Mouse (Mus musculus) kidney, postnatal 0 days (tissue): ENCODE results near the gene Tbx2. TPM values are rescaled to one million over a fixed set of nuclear protein-coding genes. Genes with fewer than 3 reads are reported as not detected.

Source experiments
- ATAC-seq: fragments of 200-750 bp; cut with Nextera tagmentation; replicated peaks from 2 replicates; pipeline ENCODE4 v1.8.0; 2017; ENCODE audit warnings: low read depth, moderate number of reproducible peaks, moderate TSS enrichment, moderate library complexity; ENCODE audit not compliant: low FRiP score
- DNase-seq: peaks from one replicate; pipeline ENCODE4 v3.0.0-alpha.2; 2016; ENCODE audit warnings: low spot score
- H3K27ac ChIP-seq: fragments of 300-500 bp; sonication (generic); 2 replicates; pipeline ENCODE4 v1.5.1; 2014; ENCODE audit warnings: mild to moderate bottlenecking
- H3K27me3 ChIP-seq: fragments of 300-500 bp; sonication (generic); 2 replicates; pipeline ENCODE4 v1.6.1; 2014; ENCODE audit warnings: low read length, mixed read lengths; ENCODE audit not compliant: insufficient read depth
- H3K36me3 ChIP-seq: fragments of 300-500 bp; sonication (generic); 2 replicates; pipeline ENCODE4 v1.6.1; 2014; ENCODE audit warnings: low read length, mixed read lengths; ENCODE audit not compliant: insufficient read depth
- H3K4me1 ChIP-seq: fragments of 300-500 bp; sonication (generic); replicated peaks from 2 replicates; pipeline ENCODE4 v1.6.1; 2014; ENCODE audit warnings: antibody characterized with exemption, low read length, mixed read lengths; ENCODE audit not compliant: insufficient read depth
- H3K4me2 ChIP-seq: fragments of 300-500 bp; sonication (generic); 2 replicates; pipeline ENCODE4 v1.6.1; 2014; ENCODE audit warnings: mild to moderate bottlenecking, low read length, moderate library complexity, mixed read lengths
- H3K4me3 ChIP-seq: fragments of 300-500 bp; sonication (generic); replicated peaks from 2 replicates; pipeline ENCODE4 v1.5.1; 2014; ENCODE audit warnings: low read depth, low read length
- H3K9ac ChIP-seq: fragments of 300-500 bp; sonication (generic); 2 replicates; pipeline ENCODE4 v1.6.1; 2014; ENCODE audit warnings: low read depth, low read length
- H3K9me3 ChIP-seq: fragments of 300-500 bp; sonication (generic); replicated peaks from 2 replicates; pipeline ENCODE4 v1.6.1; 2016; ENCODE audit warnings: low read length, inconsistent platforms, mixed read lengths
- CTCF ChIP-seq: IDR thresholded peaks from 2 replicates; pipeline ENCODE4 v1.5.1; 2016; ENCODE audit warnings: antibody characterized with exemption, low read depth, mild to moderate bottlenecking, moderate library complexity
- WGBS: fragments of 180-500 bp; shearing (Covaris S2); extraction: QIAGEN DNeasy Blood & Tissue Kit; methylation state at CpG from one replicate; pipeline ENCODE4 v1.1.7; 2014; 5-methylcytosine and 5-hydroxymethylcytosine counted together
- polyA plus RNA-seq: library from polyadenylated mRNA; unstranded; fragments of >200 nt; fragmentation: Nextera tagmentation; extraction: Ambion mirVana; gene quantifications from 2 replicates; pipeline ENCODE4 v1.2.1, GENCODE M21; 2015

Tbx2 gene
- polyA plus RNA-seq, 1 experiment from 2014 or later = 22.5 TPM

DNA sequence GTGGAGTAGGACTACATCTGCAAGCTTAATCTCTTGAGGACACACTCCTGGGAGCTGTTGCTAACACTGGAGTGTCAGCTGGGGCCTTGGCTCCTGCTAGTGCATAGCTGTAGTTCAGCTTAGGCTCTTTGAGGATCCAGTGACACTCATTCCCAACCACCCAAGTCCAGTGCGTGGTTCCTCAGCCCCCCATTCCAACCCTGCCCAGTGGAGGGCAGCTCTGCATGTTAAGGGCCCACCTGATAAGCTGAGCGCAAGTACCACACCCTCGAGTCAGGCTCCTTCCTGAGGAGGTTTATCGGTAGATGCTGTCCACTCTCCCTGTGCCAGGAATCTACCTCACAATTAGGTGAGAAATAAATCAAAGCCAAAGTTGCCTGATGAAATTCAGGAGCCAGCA is 32.9 kb upstream of the Tbx2 start:
- no peaks in the 10 kb centered on the region for H3K36me3 ChIP-seq
- no peak overlapping the region for H3K9ac ChIP-seq
- H3K4me1 ChIP-seq = peaks cover 8% of the 10 kb centered on the region; the same call in 1 of the 2 replicates
- H3K9me3 ChIP-seq = no peaks in the 10 kb centered on the region
- WGBS = 49% methylated on average over 4 of the region's 4 CpGs
- DNase-seq (no peak), ATAC-seq (no peak)
- H3K4me2 ChIP-seq = 0 out of 2 replicates have a peak overlapping the region, but pooled peaks have one; percentile 15
- no peak overlapping the region for H3K27ac ChIP-seq
- H3K4me3 ChIP-seq = no peak overlapping the region
- no peaks in the 10 kb centered on the region for H3K27me3 ChIP-seq
- no peak for TF ChIP-seq CTCF

DNA sequence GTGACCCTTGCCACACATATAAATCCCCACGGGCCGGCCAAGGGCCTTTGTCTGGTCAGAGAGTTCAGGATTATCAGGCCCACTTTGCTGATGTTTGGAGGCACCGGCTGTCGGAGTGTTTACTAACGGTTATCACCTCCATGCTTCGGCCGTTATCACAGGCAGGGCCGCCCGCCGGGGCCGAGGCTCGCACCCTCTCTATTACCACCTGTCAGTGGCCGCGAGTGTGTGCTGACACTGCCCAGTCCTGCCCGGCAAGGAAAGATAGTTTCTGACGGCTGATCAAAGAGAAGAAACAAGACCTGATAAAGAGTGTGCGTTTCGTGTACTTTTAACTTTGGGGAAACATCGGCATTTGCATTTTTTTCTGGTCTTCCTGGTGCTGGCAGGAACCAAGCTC is 32.5 kb upstream of the Tbx2 start:
- Histone ChIP-seq H3K4me1 (peaks cover 8% of the 10 kb centered on the region; the same call in 1 of the 2 replicates), H3K27ac (0 out of 2 replicates have a peak overlapping the region, but pooled peaks have one; percentile 27), H3K36me3 (no peaks in the 10 kb centered on the region), H3K4me3 (no peak overlapping the region), H3K27me3 (no peaks in the 10 kb centered on the region), H3K4me2 (0 out of 2 replicates have a peak overlapping the region, but pooled peaks have one; percentile 15), H3K9ac (no peak overlapping the region), H3K9me3 (no peaks in the 10 kb centered on the region)
- 27% methylated on average over 19 of the region's 19 CpGs for WGBS
- ATAC-seq = no peak
- no peak for DNase-seq
- TF ChIP-seq CTCF = no peak

DNA sequence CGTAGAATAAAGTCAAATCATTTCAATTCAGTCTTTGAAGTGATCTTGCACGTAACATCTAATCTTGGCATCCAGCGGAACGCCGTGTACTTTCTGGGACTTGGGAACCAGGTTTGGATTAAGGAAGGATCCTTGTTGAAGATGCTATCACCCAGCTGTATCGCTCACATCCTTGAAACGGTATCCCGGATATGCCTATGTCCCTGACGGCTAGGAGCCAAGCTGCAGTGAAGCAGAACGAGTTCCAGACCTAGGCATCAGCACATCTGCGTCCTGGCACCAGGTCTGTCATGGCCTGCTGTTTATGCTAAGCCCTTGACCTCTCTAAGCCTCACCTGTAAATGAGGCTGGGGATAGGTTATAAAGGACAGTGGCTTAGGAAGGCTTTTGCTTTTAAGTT is 32.0 kb upstream of the Tbx2 start:
- Histone ChIP-seq H3K27me3 (no peaks in the 10 kb centered on the region), H3K27ac (peak overlapping the region; percentile 27; the same call in 1 of the 2 replicates), H3K4me2 (no peak overlapping the region), H3K9me3 (no peaks in the 10 kb centered on the region), H3K36me3 (no peaks in the 10 kb centered on the region), H3K4me1 (peaks cover 8% of the 10 kb centered on the region; the same call in 1 of the 2 replicates), H3K4me3 (no peak overlapping the region), H3K9ac (no peak overlapping the region)
- TF ChIP-seq CTCF = no peak
- DNase-seq = no peak
- ATAC-seq = no peak
- WGBS = 50% methylated on average over 11 of the region's 11 CpGs

DNA sequence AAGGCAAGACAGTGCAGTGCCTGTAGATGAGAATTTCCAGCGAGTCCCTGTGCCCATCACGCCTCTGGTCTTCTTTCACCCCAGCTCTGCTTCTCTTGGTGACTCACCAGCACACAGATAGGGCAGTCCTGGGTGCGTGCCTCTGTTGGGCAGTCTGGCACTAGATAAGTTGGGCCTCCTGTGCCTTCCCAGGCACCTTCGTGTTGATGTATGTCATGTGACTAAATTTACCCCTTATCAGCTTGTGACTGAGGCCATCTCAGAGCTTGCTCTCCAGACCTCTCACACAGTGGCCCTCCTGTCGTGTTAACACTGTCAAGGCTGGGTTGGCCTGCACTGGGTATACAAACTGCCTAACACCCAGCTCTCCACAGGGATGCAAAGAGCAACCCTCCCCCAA is 28.3 kb upstream of the Tbx2 start:
- Histone ChIP-seq H3K27ac (no peak overlapping the region), H3K36me3 (no peaks in the 10 kb centered on the region), H3K4me3 (no peak overlapping the region), H3K27me3 (no peaks in the 10 kb centered on the region), H3K9ac (no peak overlapping the region), H3K9me3 (no peaks in the 10 kb centered on the region), H3K4me2 (no peak overlapping the region), H3K4me1 (peaks cover 8% of the 10 kb centered on the region; the same call in 1 of the 2 replicates)
- ATAC-seq (no peak), DNase-seq (no peak)
- no peak for TF ChIP-seq CTCF
- WGBS = 75% methylated on average over 5 of the region's 5 CpGs

DNA sequence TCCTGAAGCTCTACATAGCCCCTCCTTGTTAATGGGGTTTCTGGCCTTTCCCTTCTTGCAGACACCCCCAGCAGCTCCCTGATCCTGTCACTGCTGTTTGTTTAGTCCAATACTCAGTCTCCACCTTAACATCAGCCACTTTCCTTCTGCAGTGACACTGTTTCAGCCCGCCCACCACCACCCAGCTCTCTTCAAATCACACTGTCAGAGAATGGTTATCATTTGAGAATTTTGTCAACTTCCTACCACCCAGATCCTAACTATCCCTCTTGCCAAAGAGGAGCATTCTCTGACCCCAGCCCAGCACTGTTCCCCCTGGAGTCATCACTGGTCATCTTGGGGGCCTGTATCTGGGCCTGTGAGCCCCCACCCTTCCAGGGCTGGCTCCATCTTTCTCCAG is 26.6 kb upstream of the Tbx2 start:
- Histone ChIP-seq H3K4me2 (no peak overlapping the region), H3K4me3 (no peak overlapping the region), H3K36me3 (no peaks in the 10 kb centered on the region), H3K9me3 (no peaks in the 10 kb centered on the region), H3K27ac (no peak overlapping the region), H3K27me3 (no peaks in the 10 kb centered on the region), H3K9ac (no peak overlapping the region), H3K4me1 (0 out of 2 replicates have a peak, but pooled peaks cover 4% of the 10 kb centered on the region)
- no peak for ATAC-seq
- no peak for TF ChIP-seq CTCF
- no peak for DNase-seq
- 81% methylated on average over 1 of the region's 1 CpGs for WGBS

DNA sequence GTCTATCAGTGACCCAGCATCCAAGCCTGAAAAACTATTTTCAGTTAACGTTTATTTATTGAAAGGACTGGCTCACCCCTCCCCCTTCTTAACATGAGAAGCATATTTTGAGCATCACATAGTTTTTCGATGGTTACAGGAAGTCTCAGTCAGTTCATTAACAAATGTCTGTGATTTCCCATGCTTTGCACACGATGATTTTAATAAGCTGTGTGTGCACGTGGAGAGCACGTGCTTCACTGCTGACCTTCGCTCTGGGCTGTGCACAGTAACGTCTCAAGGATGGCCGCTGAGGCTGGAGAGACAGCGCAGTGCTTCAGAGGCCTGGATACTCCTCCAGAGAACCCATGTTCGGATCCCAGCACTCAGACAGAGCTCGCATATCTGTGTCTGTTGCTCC is 25.0 kb upstream of the Tbx2 start:
- H3K4me3 ChIP-seq = no peak overlapping the region
- H3K27ac ChIP-seq = no peak overlapping the region
- no peaks in the 10 kb centered on the region for H3K36me3 ChIP-seq
- no peaks in the 10 kb centered on the region for H3K9me3 ChIP-seq
- TF ChIP-seq CTCF = no peak
- no peaks in the 10 kb centered on the region for H3K27me3 ChIP-seq
- ATAC-seq = no peak
- no peak overlapping the region for H3K9ac ChIP-seq
- WGBS = 60% methylated on average over 11 of the region's 11 CpGs
- no peak for DNase-seq
- no peaks in the 10 kb centered on the region; the same call in 1 of the 2 replicates for H3K4me1 ChIP-seq
- H3K4me2 ChIP-seq = no peak overlapping the region

DNA sequence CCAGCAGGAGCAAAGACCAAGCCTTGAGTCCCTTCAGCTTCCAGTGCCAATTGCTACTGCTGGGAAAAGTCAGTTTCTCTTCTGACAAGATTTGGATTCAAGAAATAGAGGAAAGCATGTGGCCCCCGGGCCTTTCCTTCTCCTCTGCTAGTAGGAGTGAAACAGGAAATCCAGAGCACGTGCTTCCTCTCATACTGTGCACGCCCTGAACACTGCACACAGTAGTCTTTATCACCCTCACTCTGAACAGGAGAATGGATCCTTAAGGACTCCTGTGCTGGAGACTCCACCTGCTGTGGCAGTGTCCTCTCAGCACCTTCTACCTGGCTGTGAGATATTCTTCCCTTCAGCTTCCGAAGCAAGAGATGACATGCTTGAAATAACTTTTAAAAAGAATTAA is 21.1 kb upstream of the Tbx2 start:
- H3K9ac ChIP-seq = no peak overlapping the region
- H3K9me3 ChIP-seq = no peaks in the 10 kb centered on the region
- H3K4me1 ChIP-seq = no peaks in the 10 kb centered on the region; the same call in 1 of the 2 replicates
- H3K27me3 ChIP-seq = no peaks in the 10 kb centered on the region
- H3K4me3 ChIP-seq = no peak overlapping the region
- ATAC-seq (no peak), DNase-seq (no peak)
- no peak overlapping the region for H3K27ac ChIP-seq
- WGBS = 63% methylated on average over 4 of the region's 4 CpGs
- no peak overlapping the region for H3K4me2 ChIP-seq
- no peaks in the 10 kb centered on the region for H3K36me3 ChIP-seq
- TF ChIP-seq CTCF = no peak
